Mouse (Mus musculus) midbrain, embryonic 14.5 days (tissue): Measurements from ENCODE around the gene Cd302. TPM values are rescaled to one million over a fixed set of nuclear protein-coding genes. Genes with fewer than 3 reads are reported as not detected.
A peak's percentile ranks its signal among the peaks of the same experiment; 100 is the strongest.

Experiments used
- ATAC-seq: fragments of 200-750 bp; cut with Nextera tagmentation; 2 replicates; pipeline ENCODE4 v1.8.0; 2017; ENCODE audit warnings: moderate number of reproducible peaks, moderate library complexity; ENCODE audit not compliant: low FRiP score, low TSS enrichment
- DNase-seq: peaks from one replicate; pipeline ENCODE4 v3.0.0-alpha.2; 2015
- H3K27ac ChIP-seq: fragments of 300-500 bp; sonication (generic); replicated peaks from 2 replicates; pipeline ENCODE4 v1.5.1; 2014; ENCODE audit warnings: mild to moderate bottlenecking, low read depth, low read length, moderate library complexity
- H3K27me3 ChIP-seq: fragments of 300-500 bp; sonication (generic); 2 replicates; pipeline ENCODE4 v1.6.1; 2014; ENCODE audit warnings: low read length, control low read depth, mixed read lengths; ENCODE audit not compliant: control insufficient read depth, insufficient read depth
- H3K36me3 ChIP-seq: fragments of 300-500 bp; sonication (generic); 2 replicates; pipeline ENCODE4 v1.6.1; 2014; ENCODE audit warnings: low read length, control low read depth; ENCODE audit not compliant: control insufficient read depth, insufficient read depth
- H3K4me1 ChIP-seq: fragments of 300-500 bp; sonication (generic); 2 replicates; pipeline ENCODE4 v1.6.1; 2014; ENCODE audit warnings: mild to moderate bottlenecking, antibody characterized with exemption, low read length, control low read depth; ENCODE audit not compliant: control insufficient read depth, insufficient read depth
- H3K4me2 ChIP-seq: fragments of 300-500 bp; sonication (generic); 2 replicates; pipeline ENCODE4 v1.6.1; 2014; ENCODE audit warnings: mild to moderate bottlenecking, low read length, moderate library complexity
- H3K4me3 ChIP-seq: fragments of 300-500 bp; sonication (generic); replicated peaks from 2 replicates; pipeline ENCODE4 v1.5.1; 2014; ENCODE audit warnings: low read depth, low read length
- H3K9ac ChIP-seq: fragments of 300-500 bp; sonication (generic); replicated peaks from 2 replicates; pipeline ENCODE4 v1.6.1; 2014; ENCODE audit warnings: mild to moderate bottlenecking, low read length, moderate library complexity
- H3K9me3 ChIP-seq: fragments of 300-500 bp; sonication (generic); 2 replicates; pipeline ENCODE4 v1.6.1; 2016; ENCODE audit warnings: low read length, control low read depth, mixed read lengths; ENCODE audit not compliant: control insufficient read depth
- whole genome bisulfite sequencing: fragments of 180-500 bp; shearing (Covaris S2); extraction: QIAGEN DNeasy Blood & Tissue Kit; methylation state at CpG from one replicate; pipeline ENCODE4 v1.1.7; 2014; 5-methylcytosine and 5-hydroxymethylcytosine counted together
- polyA plus RNA-seq: library from polyadenylated mRNA; unstranded; fragments of >200 nt; fragmentation: Nextera tagmentation; extraction: Ambion mirVana; gene quantifications from 2 replicates; pipeline ENCODE4 v1.2.1, GENCODE M21; 2014

The Cd302 gene
- polyA plus RNA-seq, 1 experiment from 2014 or later: 14.6 TPM

- Histone ChIP-seq H3K9me3 (no peaks in the 10 kb centered on the region), H3K4me1 (peaks cover 33% of the 10 kb centered on the region), H3K27me3 (peaks cover 4% of the 10 kb centered on the region; the same call in 1 of the 2 replicates), H3K4me3 (peak overlapping the region; percentile 85), H3K27ac (peak overlapping the region; percentile 97; the same call in 1 of the 2 replicates), H3K9ac (peak overlapping the region; percentile 95), H3K36me3 (peaks cover 7% of the 10 kb centered on the region; the same call in 1 of the 2 replicates), H3K4me2 (peak overlapping the region; percentile 74)
- ATAC-seq (no peak), DNase-seq (peak; percentile 31)
- 22% methylated on average over 5 of the region's 5 CpGs for WGBS
These were observed 73.5 kb downstream of the Cd302 start for GRCm38 (mm10) chr2:60210821-60211220.

- DNase-seq: peak; percentile 96
These were observed 74.3 kb downstream of the Cd302 start, which contains the start of the genes Baz2b and March7 for GRCm38 (mm10) chr2:60209703-60210651. Gene Baz2b, minus strand, starts transcription at chr2:60209839. Gene March7, plus strand, starts transcription at chr2:60209887.

GRCm38 (mm10) chr2:60209122-60209611 lies 75.1 kb downstream of the Cd302 start:
- under 1% methylated on average over 28 of the region's 35 CpGs for WGBS
- Histone ChIP-seq H3K27me3 (peaks cover 8% of the 10 kb centered on the region), H3K36me3 (peaks cover 10% of the 10 kb centered on the region), H3K4me3 (peak overlapping the region; percentile 85), H3K9ac (peak overlapping the region; percentile 95), H3K4me2 (peak overlapping the region; percentile 61), H3K27ac (peak overlapping the region; percentile 97), H3K4me1 (peaks cover 31% of the 10 kb centered on the region), H3K9me3 (no peaks in the 10 kb centered on the region)
- DNase-seq: peak; percentile 71
- ATAC-seq: peak; percentile 47

More at GRCm38 (mm10) chr2:60209703-60210651, 74.3 kb downstream of the Cd302 start, which contains the start of the genes Baz2b and March7:
- peak within 1 kb of the TSS; percentile 85 for H3K4me3 ChIP-seq
- peaks cover 9% of the 10 kb centered on the region for H3K36me3 ChIP-seq
- H3K27me3 ChIP-seq: peaks cover 4% of the 10 kb centered on the region; the same call in 1 of the 2 replicates
- peak within 1 kb of the TSS; percentile 95 for H3K9ac ChIP-seq
- H3K27ac ChIP-seq: peak within 1 kb of the TSS; percentile 97
- peaks cover 31% of the 10 kb centered on the region for H3K4me1 ChIP-seq
- peak; percentile 92 for ATAC-seq
- H3K9me3 ChIP-seq: no peaks in the 10 kb centered on the region
- H3K4me2 ChIP-seq: peak within 1 kb of the TSS; percentile 74
- WGBS: under 1% methylated on average over 95 of the region's 109 CpGs

- WGBS: 24% methylated on average over 6 of the region's 6 CpGs
- peaks cover 4% of the 10 kb centered on the region; the same call in 1 of the 2 replicates for H3K36me3 ChIP-seq
- H3K4me1 ChIP-seq: peaks cover 9% of the 10 kb centered on the region
- H3K27ac ChIP-seq: no peak overlapping the region
- DNase-seq (peak; percentile 44), ATAC-seq (no peak)
- no peak overlapping the region for H3K4me3 ChIP-seq
- H3K27me3 ChIP-seq: peaks cover 8% of the 10 kb centered on the region
- H3K4me2 ChIP-seq: no peak overlapping the region
- no peak overlapping the region for H3K9ac ChIP-seq
- no peaks in the 10 kb centered on the region for H3K9me3 ChIP-seq
These were observed 78.5 kb downstream of the Cd302 start for GRCm38 (mm10) chr2:60205795-60206194.

GRCm38 (mm10) chr2:60204162-60204561 lies 80.1 kb downstream of the Cd302 start:
- no peak overlapping the region for H3K9ac ChIP-seq
- H3K36me3 ChIP-seq: peaks cover 4% of the 10 kb centered on the region; the same call in 1 of the 2 replicates
- 92% methylated on average over 6 of the region's 6 CpGs for whole genome bisulfite sequencing

GRCm38 (mm10) chr2:60203733-60204132 lies 80.6 kb downstream of the Cd302 start:
- Histone ChIP-seq H3K4me2 (no peak overlapping the region), H3K27me3 (peaks cover 8% of the 10 kb centered on the region), H3K9me3 (no peaks in the 10 kb centered on the region), H3K36me3 (peaks cover 4% of the 10 kb centered on the region; the same call in 1 of the 2 replicates), H3K9ac (no peak overlapping the region), H3K27ac (no peak overlapping the region), H3K4me3 (no peak overlapping the region), H3K4me1 (0 out of 2 replicates have a peak, but pooled peaks cover 8% of the 10 kb centered on the region)
- 96% methylated on average over 4 of the region's 4 CpGs for WGBS
- ATAC-seq: no peak
- no peak for DNase-seq

More at GRCm38 (mm10) chr2:60204162-60204561, 80.1 kb downstream of the Cd302 start:
- Histone ChIP-seq H3K4me3 (no peak overlapping the region), H3K27ac (no peak overlapping the region), H3K27me3 (peaks cover 8% of the 10 kb centered on the region), H3K9me3 (no peaks in the 10 kb centered on the region), H3K4me1 (0 out of 2 replicates have a peak, but pooled peaks cover 8% of the 10 kb centered on the region), H3K4me2 (no peak overlapping the region)
- ATAC-seq: no peak
- DNase-seq: no peak

- Histone ChIP-seq H3K4me3 (no peak overlapping the region), H3K36me3 (peaks cover 4% of the 10 kb centered on the region; the same call in 1 of the 2 replicates), H3K4me1 (0 out of 2 replicates have a peak, but pooled peaks cover 5% of the 10 kb centered on the region), H3K9me3 (no peaks in the 10 kb centered on the region), H3K27me3 (peaks cover 7% of the 10 kb centered on the region), H3K27ac (no peak overlapping the region), H3K9ac (no peak overlapping the region), H3K4me2 (no peak overlapping the region)
- ATAC-seq (no peak), DNase-seq (no peak)
- 92% methylated on average over 8 of the region's 8 CpGs for WGBS
These were observed 81.3 kb downstream of the Cd302 start for GRCm38 (mm10) chr2:60202900-60203530.
